Mouse (Mus musculus): ENCODE measurements around the gene Itpkc. TPM values are rescaled to one million over a fixed set of nuclear protein-coding genes. Genes with fewer than 3 reads are reported as not detected.

Gene Itpkc
- polyA plus RNA-seq, 1 experiment from 2014 or later, result 3.2 TPM

GRCm38 (mm10) chr7:27195681-27196611, 32.5 kb downstream of the Itpkc start, which contains the start of the genes BC024978 and Snrpa:
BC024978 (plus strand) TSS chr7:27195781.
Snrpa (minus strand) TSS chr7:27196271.
- Histone ChIP-seq H3K36me3 (ENCODE audit: control insufficient read depth, insufficient read depth, low read length) (peaks cover 24% of the 10 kb centered on the region), H3K4me1 (ENCODE audit: control insufficient read depth, insufficient read depth, low read length) (peaks cover 8% of the 10 kb centered on the region), H3K27me3 (ENCODE audit: control insufficient read depth, insufficient read depth, low read length) (no peaks in the 10 kb centered on the region), H3K27ac (ENCODE audit: low read depth, low read length) (peak within 1 kb of the TSS; percentile 99), H3K9ac (ENCODE audit: low read depth, low read length) (peak within 1 kb of the TSS; percentile 96), H3K9me3 (replicated peaks; ENCODE audit: control insufficient read depth, low read length) (no peaks in the 10 kb centered on the region), H3K4me3 (ENCODE audit: low read depth, low read length) (peak within 1 kb of the TSS; percentile 79), H3K4me2 (peak within 1 kb of the TSS; percentile 86)
- peak; percentile 99 for ATAC-seq (replicated peaks; ENCODE audit: insufficient number of reproducible peaks, low FRiP score, low TSS enrichment)
- WGBS (ENCODE audit: insufficient replicate concordance), result under 1% methylated on average over 64 of the region's 64 CpGs

DNA sequence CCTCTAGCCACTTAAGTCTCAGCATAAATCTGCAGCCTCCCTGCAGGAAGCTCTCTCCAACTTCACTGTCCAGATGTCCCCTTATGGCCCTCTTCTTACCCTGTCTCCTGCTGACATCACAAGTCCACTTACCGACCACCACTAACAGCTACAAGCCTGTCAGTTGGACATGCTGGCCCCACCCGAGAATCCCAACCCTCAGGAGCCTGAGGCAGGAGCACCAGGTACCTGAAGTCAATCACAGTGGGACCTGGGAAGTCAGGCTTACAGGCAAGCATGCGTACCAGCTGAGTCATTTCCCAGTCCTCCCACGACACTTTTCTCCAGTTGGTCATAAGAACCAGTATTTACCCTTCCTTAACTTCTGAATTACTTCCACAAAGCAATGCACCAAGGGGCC, 34.7 kb downstream of the Itpkc start:
- WGBS (ENCODE audit: insufficient replicate concordance), result 80% methylated on average over 4 of the region's 4 CpGs
- Histone ChIP-seq H3K27ac (ENCODE audit: low read depth, low read length) (no peak overlapping the region), H3K9ac (ENCODE audit: low read depth, low read length) (no peak overlapping the region), H3K4me1 (ENCODE audit: control insufficient read depth, insufficient read depth, low read length) (peaks cover 8% of the 10 kb centered on the region), H3K4me3 (ENCODE audit: low read depth, low read length) (no peak overlapping the region), H3K4me2 (no peak overlapping the region; the same call in 1 of the 2 replicates), H3K27me3 (ENCODE audit: control insufficient read depth, insufficient read depth, low read length) (no peaks in the 10 kb centered on the region), H3K9me3 (replicated peaks; ENCODE audit: control insufficient read depth, low read length) (no peaks in the 10 kb centered on the region), H3K36me3 (ENCODE audit: control insufficient read depth, insufficient read depth, low read length) (peaks cover 45% of the 10 kb centered on the region)
- no peak for ATAC-seq (replicated peaks; ENCODE audit: insufficient number of reproducible peaks, low FRiP score, low TSS enrichment)

- Histone ChIP-seq H3K9me3 (replicated peaks; ENCODE audit: control insufficient read depth, low read length) (no peaks in the 10 kb centered on the region), H3K4me1 (ENCODE audit: control insufficient read depth, insufficient read depth, low read length) (peaks cover 8% of the 10 kb centered on the region), H3K4me2 (no peak overlapping the region), H3K27me3 (ENCODE audit: control insufficient read depth, insufficient read depth, low read length) (no peaks in the 10 kb centered on the region), H3K4me3 (ENCODE audit: low read depth, low read length) (no peak overlapping the region), H3K36me3 (ENCODE audit: control insufficient read depth, insufficient read depth, low read length) (peaks cover 57% of the 10 kb centered on the region), H3K9ac (ENCODE audit: low read depth, low read length) (no peak overlapping the region), H3K27ac (ENCODE audit: low read depth, low read length) (no peak overlapping the region)
- ATAC-seq (replicated peaks; ENCODE audit: insufficient number of reproducible peaks, low FRiP score, low TSS enrichment), result no peak
- 97% methylated on average over 5 of the region's 5 CpGs for WGBS (ENCODE audit: insufficient replicate concordance)
These were observed 36.0 kb downstream of the Itpkc start for GRCm38 (mm10) chr7:27192434-27192833.

DNA sequence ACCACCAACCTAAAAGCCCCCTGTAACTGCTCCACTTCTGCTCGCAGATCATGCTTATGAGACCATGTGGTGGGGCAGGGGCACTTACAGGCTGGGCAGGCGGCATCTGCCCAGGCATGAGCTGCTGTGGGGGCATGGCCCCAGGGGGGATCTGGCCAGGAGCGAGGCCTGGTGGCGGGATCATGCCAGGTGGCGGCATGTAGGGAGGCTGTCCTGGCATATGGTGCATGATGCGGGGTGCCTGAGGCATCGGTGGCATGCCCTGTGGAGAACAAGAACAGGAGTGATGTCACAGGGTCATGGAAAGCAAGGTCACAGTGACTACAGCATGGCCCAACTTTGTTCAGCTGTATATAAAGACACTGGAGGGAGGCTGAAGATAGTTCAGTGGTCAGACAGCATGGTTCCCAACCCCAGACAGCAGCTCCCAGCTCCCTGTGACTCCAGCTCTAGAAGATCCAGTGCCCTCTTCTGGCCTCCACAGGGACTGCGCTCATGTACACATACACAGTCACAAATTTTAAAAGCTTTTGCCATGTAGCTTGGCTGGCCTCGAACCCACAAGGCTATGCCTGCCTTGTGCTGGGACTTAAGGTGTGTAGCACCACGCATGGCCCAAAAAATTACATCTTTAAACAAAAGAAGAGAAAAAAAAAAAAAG, 39.1 kb downstream of the Itpkc start:
- peaks cover 4% of the 10 kb centered on the region; the same call in 1 of the 2 replicates for H3K4me1 ChIP-seq (ENCODE audit: control insufficient read depth, insufficient read depth, low read length)
- H3K4me3 ChIP-seq (ENCODE audit: low read depth, low read length), result no peak overlapping the region
- no peak for ATAC-seq (replicated peaks; ENCODE audit: insufficient number of reproducible peaks, low FRiP score, low TSS enrichment)
- 96% methylated on average over 10 of the region's 10 CpGs for WGBS (ENCODE audit: insufficient replicate concordance)
- H3K27ac ChIP-seq (ENCODE audit: low read depth, low read length), result no peak overlapping the region
- no peaks in the 10 kb centered on the region for H3K27me3 ChIP-seq (ENCODE audit: control insufficient read depth, insufficient read depth, low read length)
- 0 out of 2 replicates have a peak, but pooled peaks cover 3% of the 10 kb centered on the region for H3K9me3 ChIP-seq (replicated peaks; ENCODE audit: control insufficient read depth, low read length)
- no peak overlapping the region for H3K9ac ChIP-seq (ENCODE audit: low read depth, low read length)
- no peak overlapping the region for H3K4me2 ChIP-seq
- H3K36me3 ChIP-seq (ENCODE audit: control insufficient read depth, insufficient read depth, low read length), result peaks cover 80% of the 10 kb centered on the region

- Histone ChIP-seq H3K4me1 (ENCODE audit: control insufficient read depth, insufficient read depth, low read length) (no peaks in the 10 kb centered on the region), H3K36me3 (ENCODE audit: control insufficient read depth, insufficient read depth, low read length) (peaks cover 58% of the 10 kb centered on the region), H3K4me2 (no peak overlapping the region), H3K9ac (ENCODE audit: low read depth, low read length) (no peak overlapping the region), H3K4me3 (ENCODE audit: low read depth, low read length) (no peak overlapping the region), H3K9me3 (replicated peaks; ENCODE audit: control insufficient read depth, low read length) (0 out of 2 replicates have a peak, but pooled peaks cover 3% of the 10 kb centered on the region), H3K27me3 (ENCODE audit: control insufficient read depth, insufficient read depth, low read length) (no peaks in the 10 kb centered on the region), H3K27ac (ENCODE audit: low read depth, low read length) (no peak overlapping the region)
- ATAC-seq (replicated peaks; ENCODE audit: insufficient number of reproducible peaks, low FRiP score, low TSS enrichment), result no peak
- 88% methylated on average over 5 of the region's 5 CpGs for WGBS (ENCODE audit: insufficient replicate concordance)
These were observed 42.5 kb downstream of the Itpkc start for GRCm38 (mm10) chr7:27185986-27186385.

- H3K9ac ChIP-seq (ENCODE audit: low read depth, low read length), result no peak overlapping the region
- ATAC-seq (replicated peaks; ENCODE audit: insufficient number of reproducible peaks, low FRiP score, low TSS enrichment), result no peak
- 68% methylated on average over 3 of the region's 3 CpGs for WGBS (ENCODE audit: insufficient replicate concordance)
- H3K36me3 ChIP-seq (ENCODE audit: control insufficient read depth, insufficient read depth, low read length), result peaks cover 49% of the 10 kb centered on the region
- H3K4me3 ChIP-seq (ENCODE audit: low read depth, low read length), result no peak overlapping the region
- H3K4me1 ChIP-seq (ENCODE audit: control insufficient read depth, insufficient read depth, low read length), result no peaks in the 10 kb centered on the region
- 0 out of 2 replicates have a peak, but pooled peaks cover 3% of the 10 kb centered on the region for H3K9me3 ChIP-seq (replicated peaks; ENCODE audit: control insufficient read depth, low read length)
- H3K27ac ChIP-seq (ENCODE audit: low read depth, low read length), result no peak overlapping the region
- no peaks in the 10 kb centered on the region for H3K27me3 ChIP-seq (ENCODE audit: control insufficient read depth, insufficient read depth, low read length)
- no peak overlapping the region for H3K4me2 ChIP-seq
These were observed 43.5 kb downstream of the Itpkc start for GRCm38 (mm10) chr7:27184964-27185363.

GRCm38 (mm10) chr7:27182498-27182897, 46.0 kb downstream of the Itpkc start:
- H3K4me3 ChIP-seq (ENCODE audit: low read depth, low read length), result no peak overlapping the region

GRCm38 (mm10) chr7:27180837-27181695, 47.4 kb downstream of the Itpkc start, which contains the start of the genes Gm21983 and Mia:
Gm21983 (minus strand) TSS chr7:27181086.
Mia (minus strand) TSS chr7:27181157.
- Histone ChIP-seq H3K27me3 (ENCODE audit: control insufficient read depth, insufficient read depth, low read length) (no peaks in the 10 kb centered on the region), H3K4me3 (ENCODE audit: low read depth, low read length) (no peak within 1 kb of the TSS), H3K9ac (ENCODE audit: low read depth, low read length) (no peak within 1 kb of the TSS), H3K4me2 (no peak within 1 kb of the TSS), H3K9me3 (replicated peaks; ENCODE audit: control insufficient read depth, low read length) (0 out of 2 replicates have a peak, but pooled peaks cover 3% of the 10 kb centered on the region), H3K27ac (ENCODE audit: low read depth, low read length) (no peak within 1 kb of the TSS), H3K36me3 (ENCODE audit: control insufficient read depth, insufficient read depth, low read length) (peaks cover 17% of the 10 kb centered on the region), H3K4me1 (ENCODE audit: control insufficient read depth, insufficient read depth, low read length) (peaks cover 5% of the 10 kb centered on the region; the same call in 1 of the 2 replicates)
- WGBS (ENCODE audit: insufficient replicate concordance), result 62% methylated on average over 14 of the region's 14 CpGs
- no peak for ATAC-seq (replicated peaks; ENCODE audit: insufficient number of reproducible peaks, low FRiP score, low TSS enrichment)

More at GRCm38 (mm10) chr7:27182498-27182897, 46.0 kb downstream of the Itpkc start:
- H3K36me3 ChIP-seq (ENCODE audit: control insufficient read depth, insufficient read depth, low read length), result peaks cover 26% of the 10 kb centered on the region
- no peak overlapping the region for H3K27ac ChIP-seq (ENCODE audit: low read depth, low read length)
- 93% methylated on average over 1 of the region's 1 CpGs for WGBS (ENCODE audit: insufficient replicate concordance)
- no peak overlapping the region for H3K9ac ChIP-seq (ENCODE audit: low read depth, low read length)
- H3K27me3 ChIP-seq (ENCODE audit: control insufficient read depth, insufficient read depth, low read length), result no peaks in the 10 kb centered on the region
- no peak for ATAC-seq (replicated peaks; ENCODE audit: insufficient number of reproducible peaks, low FRiP score, low TSS enrichment)
- H3K4me2 ChIP-seq, result no peak overlapping the region
- H3K9me3 ChIP-seq (replicated peaks; ENCODE audit: control insufficient read depth, low read length), result 0 out of 2 replicates have a peak, but pooled peaks cover 3% of the 10 kb centered on the region
- H3K4me1 ChIP-seq (ENCODE audit: control insufficient read depth, insufficient read depth, low read length), result peaks cover 5% of the 10 kb centered on the region; the same call in 1 of the 2 replicates

All from heart, embryonic 11.5 days (tissue).